Mouse (Mus musculus): ENCODE measurements around the gene Cenpe. TPM values are rescaled to one million over a fixed set of nuclear protein-coding genes. Genes with fewer than 3 reads are reported as not detected.
"Not testable (repeated sequence)": the region's sequence is repeated elsewhere in the genome, so short reads cannot be mapped to it uniquely, and the experiment has no call there.

Cenpe gene
- polyA plus RNA-seq (2011; ENCODE audit: insufficient read depth, insufficient read length, low replicate concordance, missing spikeins): 40.2 and 48.3 TPM in 2 replicates

GRCm38 (mm10) chr3:135211805-135212657 lies at the start of gene Cenpe:
Gene Cenpe (plus strand): TSS chr3:135212537.
- Histone ChIP-seq H3K27ac (ENCODE audit: control insufficient read depth, insufficient read depth, low read depth, low read length, poor library complexity) (peak within 1 kb of the TSS; percentile 20), H3K4me1 (ENCODE audit: control insufficient read depth, insufficient read depth, low read length) (no peaks in the 10 kb centered on the region; the same call in 1 of the 2 replicates), H3K4me3 (replicated peaks; ENCODE audit: control insufficient read depth, low read depth, low read length) (peak within 1 kb of the TSS; percentile 90)
- 3% methylated on average over 29 of the region's 29 CpGs for WGBS
- TF ChIP-seq CTCF (IDR thresholded peaks at IDR 0.05; ENCODE audit: control insufficient read depth, insufficient read depth, low read length): no peak
- TF ChIP-seq POLR2A (IDR thresholded peaks at IDR 0.05; ENCODE audit: borderline replicate concordance, control insufficient read depth, low read depth, low read length): peak; percentile 40; the same call in 1 of the 2 replicates

DNA sequence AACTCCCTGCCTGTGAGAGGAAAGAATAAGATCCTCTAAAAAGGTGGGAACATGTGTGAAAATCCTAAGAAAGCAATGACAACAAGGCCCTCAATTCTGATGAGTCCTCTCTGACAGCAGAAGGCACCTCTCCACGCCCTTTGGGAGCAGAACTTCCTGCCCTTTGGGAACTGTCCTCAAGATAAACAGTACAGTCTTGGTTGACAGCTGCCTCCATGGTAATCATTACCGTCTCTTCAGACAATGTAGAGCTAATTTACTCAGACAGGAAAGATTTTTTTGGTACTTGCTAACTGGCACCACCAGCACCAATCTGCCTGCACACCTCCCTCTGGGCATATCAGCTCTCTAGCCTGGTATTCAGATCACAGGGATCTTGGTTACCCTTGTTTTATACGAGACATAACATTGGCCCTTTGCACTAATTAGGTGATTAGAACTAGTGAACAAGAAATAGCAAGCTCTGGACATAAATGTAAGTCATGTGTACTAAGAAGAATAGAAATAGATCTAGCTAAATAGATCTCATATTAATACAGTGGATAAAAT lies 40.4 kb upstream of the Cenpe start:
- 65% methylated on average over 3 of the region's 3 CpGs for WGBS
- no peak overlapping the region for H3K4me3 ChIP-seq (replicated peaks; ENCODE audit: control insufficient read depth, low read depth, low read length)
- H3K4me1 ChIP-seq (ENCODE audit: control insufficient read depth, insufficient read depth, low read length): no peaks in the 10 kb centered on the region
- TF ChIP-seq CTCF (IDR thresholded peaks at IDR 0.05; ENCODE audit: control insufficient read depth, insufficient read depth, low read length): no peak
- TF ChIP-seq POLR2A (IDR thresholded peaks at IDR 0.05; ENCODE audit: borderline replicate concordance, control insufficient read depth, low read depth, low read length): no peak
- H3K27ac ChIP-seq (ENCODE audit: control insufficient read depth, insufficient read depth, low read depth, low read length, poor library complexity): no peak overlapping the region

DNA sequence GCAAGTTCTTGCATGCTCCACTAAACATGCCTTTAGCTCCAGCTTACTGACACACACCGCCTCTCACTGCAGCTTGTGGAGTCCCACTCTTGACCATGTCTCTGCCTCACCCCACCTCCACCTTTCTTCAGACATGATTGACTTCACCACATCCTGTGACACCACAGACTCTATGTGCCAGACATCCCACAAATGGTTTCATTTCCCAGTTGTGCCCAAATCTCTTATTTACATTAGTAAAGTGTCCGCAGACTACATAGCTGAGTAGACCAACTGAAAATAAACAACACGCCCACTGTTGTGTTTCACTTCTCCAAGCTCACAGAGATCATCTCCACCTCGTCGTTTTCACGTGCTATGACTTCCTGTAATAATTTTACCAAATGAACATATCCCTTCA lies 20.5 kb upstream of the Cenpe start:
- H3K4me1 ChIP-seq (ENCODE audit: control insufficient read depth, insufficient read depth, low read length): peaks cover 1% of the 10 kb centered on the region; the same call in 1 of the 2 replicates
- WGBS: 20% methylated on average over 6 of the region's 6 CpGs
- no peak overlapping the region for H3K27ac ChIP-seq (ENCODE audit: control insufficient read depth, insufficient read depth, low read depth, low read length, poor library complexity)
- no peak overlapping the region for H3K4me3 ChIP-seq (replicated peaks; ENCODE audit: control insufficient read depth, low read depth, low read length)
- TF ChIP-seq CTCF (IDR thresholded peaks at IDR 0.05; ENCODE audit: control insufficient read depth, insufficient read depth, low read length): no peak
- TF ChIP-seq POLR2A (IDR thresholded peaks at IDR 0.05; ENCODE audit: borderline replicate concordance, control insufficient read depth, low read depth, low read length): no peak

- not testable (repeated sequence) for H3K4me1 ChIP-seq (ENCODE audit: control insufficient read depth, insufficient read depth, low read length); H3K27ac ChIP-seq (ENCODE audit: control insufficient read depth, insufficient read depth, low read depth, low read length, poor library complexity); H3K4me3 ChIP-seq (replicated peaks; ENCODE audit: control insufficient read depth, low read depth, low read length)
- 55% methylated on average over 2 of the region's 2 CpGs for WGBS
Measured at GRCm38 (mm10) chr3:135198051-135198450, 14.3 kb upstream of the Cenpe start.

- H3K4me1 ChIP-seq (ENCODE audit: control insufficient read depth, insufficient read depth, low read length): no peaks in the 10 kb centered on the region
- H3K27ac ChIP-seq (ENCODE audit: control insufficient read depth, insufficient read depth, low read depth, low read length, poor library complexity): no peak overlapping the region
- WGBS: 25% methylated on average over 17 of the region's 17 CpGs
- no peak for TF ChIP-seq POLR2A (IDR thresholded peaks at IDR 0.05; ENCODE audit: borderline replicate concordance, control insufficient read depth, low read depth, low read length)
- no peak for TF ChIP-seq CTCF (IDR thresholded peaks at IDR 0.05; ENCODE audit: control insufficient read depth, insufficient read depth, low read length)
- H3K4me3 ChIP-seq (replicated peaks; ENCODE audit: control insufficient read depth, low read depth, low read length): no peak overlapping the region
Measured at GRCm38 (mm10) chr3:135200409-135201303, 11.7 kb upstream of the Cenpe start.

GRCm38 (mm10) chr3:135206621-135207020 lies 5.7 kb upstream of the Cenpe start:
- WGBS: 24% methylated on average over 4 of the region's 4 CpGs
- H3K4me3 ChIP-seq (replicated peaks; ENCODE audit: control insufficient read depth, low read depth, low read length): no peak overlapping the region
- no peak overlapping the region for H3K27ac ChIP-seq (ENCODE audit: control insufficient read depth, insufficient read depth, low read depth, low read length, poor library complexity)
- H3K4me1 ChIP-seq (ENCODE audit: control insufficient read depth, insufficient read depth, low read length): no peaks in the 10 kb centered on the region
- TF ChIP-seq POLR2A (IDR thresholded peaks at IDR 0.05; ENCODE audit: borderline replicate concordance, control insufficient read depth, low read depth, low read length): no peak
- peak; percentile 64 for TF ChIP-seq CTCF (IDR thresholded peaks at IDR 0.05; ENCODE audit: control insufficient read depth, insufficient read depth, low read length)

DNA sequence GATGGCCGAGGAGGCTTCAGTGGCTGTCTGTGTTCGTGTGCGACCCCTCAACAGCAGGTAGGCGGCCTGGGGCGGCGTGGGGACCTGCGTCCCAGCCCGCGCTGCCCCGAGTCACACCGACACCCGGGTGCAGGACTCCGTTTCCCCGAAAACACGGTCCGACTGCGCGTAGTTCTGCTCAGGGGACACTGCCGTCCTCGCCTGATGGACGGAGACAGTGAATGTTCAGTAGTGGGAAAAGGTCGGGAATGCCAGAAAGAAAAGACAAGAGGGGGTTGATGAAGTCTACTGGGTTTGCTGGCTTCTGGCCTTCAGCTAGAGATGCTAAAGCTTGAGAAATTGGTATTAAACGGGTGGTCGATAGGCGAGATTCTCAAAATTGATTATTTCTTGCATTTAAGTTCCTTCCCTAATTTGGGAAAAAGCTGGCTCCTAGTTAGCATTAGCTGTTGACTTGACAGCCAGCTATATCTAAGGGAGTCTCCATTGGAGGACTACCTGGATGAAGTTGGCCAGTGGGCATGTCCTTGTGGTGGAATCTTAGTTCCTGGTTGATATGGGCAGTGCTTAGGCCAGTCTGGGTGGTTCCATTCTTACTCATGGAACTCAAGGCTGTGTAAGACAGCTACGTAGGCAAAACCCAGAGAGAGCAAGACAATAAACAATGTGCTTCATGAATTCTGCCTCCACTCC lies 467 bp downstream of the Cenpe start:
- H3K27ac ChIP-seq (ENCODE audit: control insufficient read depth, insufficient read depth, low read depth, low read length, poor library complexity): peak overlapping the region; percentile 20
- no peak for TF ChIP-seq POLR2A (IDR thresholded peaks at IDR 0.05; ENCODE audit: borderline replicate concordance, control insufficient read depth, low read depth, low read length)
- no peak for TF ChIP-seq CTCF (IDR thresholded peaks at IDR 0.05; ENCODE audit: control insufficient read depth, insufficient read depth, low read length)
- H3K4me1 ChIP-seq (ENCODE audit: control insufficient read depth, insufficient read depth, low read length): no peaks in the 10 kb centered on the region; the same call in 1 of the 2 replicates
- WGBS: under 1% methylated on average over 26 of the region's 26 CpGs
- peak overlapping the region; percentile 90 for H3K4me3 ChIP-seq (replicated peaks; ENCODE audit: control insufficient read depth, low read depth, low read length)
